Mouse (Mus musculus) cerebellum, adult 2 months (tissue): ENCODE measurements around the gene Iffo2.

Experiments used
- CTCF ChIP-seq: fragments of 200-500 bp; IDR thresholded peaks from 2 replicates; pipeline ENCODE4 v1.5.1; 2011; ENCODE audit warnings: low read depth, mild to moderate bottlenecking, control low read depth, low read length, moderate library complexity, borderline replicate concordance; ENCODE audit not compliant: insufficient read depth
- POLR2A ChIP-seq: fragments of 200-500 bp; IDR thresholded peaks from 2 replicates; pipeline ENCODE4 v1.6.1; 2011; ENCODE audit warnings: low read length, control low read depth, borderline replicate concordance; ENCODE audit not compliant: insufficient read depth

GRCm38 (mm10) chr4:139503919-139504318 lies 26.4 kb upstream of the Iffo2 start:
- TF ChIP-seq POLR2A, result no peak
- TF ChIP-seq CTCF, result no peak
